Mouse (Mus musculus): Measurements from ENCODE around the gene Marf1. TPM values are rescaled to one million over a fixed set of nuclear protein-coding genes. Genes with fewer than 3 reads are reported as not detected.

The Marf1 gene
- total and polyA plus RNA-seq, 3 experiments = 19.9 to 28.1 (median 26.7) TPM

GRCm38 (mm10) chr16:14182360-14182759 is 19.2 kb upstream of the Marf1 start:
- no peaks in the 10 kb centered on the region for H3K79me2 ChIP-seq (replicated peaks; ENCODE audit: control insufficient read depth, extremely low read depth, insufficient read depth, poor library complexity, severe bottlenecking)
- dilution Hi-C loops (cut with MboI; ENCODE audit: extremely low pct_ligation_motif_present, extremely low pct_unique_long_range_greater_than_20kb, low sequenced_read_pairs) = no loop called here
- no peaks in the 10 kb centered on the region for H3K9me3 ChIP-seq (replicated peaks; ENCODE audit: low read length)
- H3K27me3 ChIP-seq (replicated peaks) = no peaks in the 10 kb centered on the region
- H3K4me1 ChIP-seq (ENCODE audit: control insufficient read depth in 1 of 2, insufficient read depth in 2 of 2) = peaks cover 0 to 3% of the 10 kb centered on the region in 2 experiments; a peak in 1 of 4 replicates
- in situ Hi-C loops (cut with MboI; ENCODE audit: low pct_ligation_motif_present, low pct_unique_long_range_greater_than_20kb, low sequenced_read_pairs) = no loop called here
- no peak for TF ChIP-seq CHD2 (IDR thresholded peaks at IDR 0.05; ENCODE audit: low read length)
- no peak for TF ChIP-seq MAX (IDR thresholded peaks at IDR 0.05; ENCODE audit: low read length)
- no peak for TF ChIP-seq BHLHE40 (IDR thresholded peaks at IDR 0.05; ENCODE audit: low read depth, low read length)
- no peak for TF ChIP-seq RAD21 (IDR thresholded peaks at IDR 0.05; ENCODE audit: low read depth, low read length)
- no peak for TF ChIP-seq HCFC1 (IDR thresholded peaks at IDR 0.05; ENCODE audit: low read depth, low read length)
- TF ChIP-seq USF2 (conservative IDR thresholded peaks at IDR 0.05; ENCODE audit: low read depth, low read length) = no peak
- TF ChIP-seq JUND (conservative IDR thresholded peaks at IDR 0.05; ENCODE audit: low read depth, low read length) = no peak
- TF ChIP-seq IRF4 (IDR thresholded peaks at IDR 0.05; ENCODE audit: low read depth, low read length) = no peak
- no peak for TF ChIP-seq CTCF (conservative IDR thresholded peaks at IDR 0.05 in 1 of 2, IDR thresholded peaks at IDR 0.05 in 1 of 2; ENCODE audit: low read depth in 2 of 2, low read length in 2 of 2)
- no peak for TF ChIP-seq ZMIZ1 (IDR thresholded peaks at IDR 0.05; ENCODE audit: low read depth, low read length)
- TF ChIP-seq MXI1 (IDR thresholded peaks at IDR 0.05; ENCODE audit: low read depth, low read length) = no peak
- no peak for TF ChIP-seq ZC3H11A (IDR thresholded peaks at IDR 0.05; ENCODE audit: low read depth, low read length)
- TF ChIP-seq NRF1 (IDR thresholded peaks at IDR 0.05; ENCODE audit: low read depth, low read length) = no peak
- no peak for TF ChIP-seq MYC (IDR thresholded peaks at IDR 0.05; ENCODE audit: low read depth, low read length)
- no peak for TF ChIP-seq JUN (IDR thresholded peaks at IDR 0.05; ENCODE audit: insufficient read depth, low read depth, low read length)
- TF ChIP-seq MAFK (IDR thresholded peaks at IDR 0.05; ENCODE audit: insufficient replicate concordance, low read length) = no peak
- no peak for TF ChIP-seq USF1 (IDR thresholded peaks at IDR 0.05; ENCODE audit: low read depth, low read length)
- TF ChIP-seq E2F4 (IDR thresholded peaks at IDR 0.05; ENCODE audit: insufficient replicate concordance, low read depth, low read length) = no peak
- H3K9ac ChIP-seq (ENCODE audit: insufficient read depth, low read depth) = no peak overlapping the region
- no peak overlapping the region for H3K27ac ChIP-seq (ENCODE audit: insufficient read depth, low read depth)
- no peak overlapping the region for H3K4me2 ChIP-seq (ENCODE audit: insufficient read depth, low read depth, poor library complexity, severe bottlenecking)
- H3K4me3 ChIP-seq (replicated peaks in 1 of 3; ENCODE audit: low read depth in 2 of 3, low read length in 2 of 3, poor library complexity in 1 of 3) = no peak overlapping the region
- DNase-seq (ENCODE audit: extremely low read depth) = no peak
- H3K36me3 ChIP-seq (replicated peaks in 1 of 2; ENCODE audit: control insufficient read depth in 1 of 2, insufficient read depth in 1 of 2, low read length in 1 of 2) = peaks cover 67 to 97% of the 10 kb centered on the region in 2 experiments

GRCm38 (mm10) chr16:14180163-14180733 is 17.1 kb upstream of the Marf1 start:
- dilution Hi-C loops (cut with MboI; ENCODE audit: extremely low pct_ligation_motif_present, extremely low pct_unique_long_range_greater_than_20kb, low sequenced_read_pairs) = no loop called here
- DNase-seq (ENCODE audit: extremely low read depth) = no peak
- Histone ChIP-seq H3K4me3 (replicated peaks in 1 of 3; ENCODE audit: low read depth in 2 of 3, low read length in 2 of 3, poor library complexity in 1 of 3) (no peak overlapping the region), H3K79me2 (replicated peaks; ENCODE audit: control insufficient read depth, extremely low read depth, insufficient read depth, poor library complexity, severe bottlenecking) (no peaks in the 10 kb centered on the region), H3K9me3 (replicated peaks; ENCODE audit: low read length) (no peaks in the 10 kb centered on the region), H3K36me3 (replicated peaks in 1 of 2; ENCODE audit: control insufficient read depth in 1 of 2, insufficient read depth in 1 of 2, low read length in 1 of 2) (peaks cover 65 to 99% of the 10 kb centered on the region in 2 experiments), H3K4me2 (ENCODE audit: insufficient read depth, low read depth, poor library complexity, severe bottlenecking) (no peak overlapping the region), H3K27ac (ENCODE audit: insufficient read depth, low read depth) (no peak overlapping the region), H3K9ac (ENCODE audit: insufficient read depth, low read depth) (no peak overlapping the region), H3K4me1 (ENCODE audit: control insufficient read depth in 1 of 2, insufficient read depth in 2 of 2) (peaks cover 0 to 4% of the 10 kb centered on the region in 2 experiments; a peak in 1 of 4 replicates), H3K27me3 (replicated peaks) (no peaks in the 10 kb centered on the region)
- TF ChIP-seq EP300 (IDR thresholded peaks at IDR 0.05; ENCODE audit: low read length) (no peak), GABPA (IDR thresholded peaks at IDR 0.05; ENCODE audit: insufficient replicate concordance, low read depth, low read length) (no peak), CTCF (conservative IDR thresholded peaks at IDR 0.05 in 1 of 2, IDR thresholded peaks at IDR 0.05 in 1 of 2; ENCODE audit: low read depth in 2 of 2, low read length in 2 of 2) (no peak), RCOR1 (conservative IDR thresholded peaks at IDR 0.05; ENCODE audit: low read depth, low read length) (no peak), NELFE (IDR thresholded peaks at IDR 0.05; ENCODE audit: low read depth, low read length) (no peak)
- in situ Hi-C loops (cut with MboI; ENCODE audit: low pct_ligation_motif_present, low pct_unique_long_range_greater_than_20kb, low sequenced_read_pairs) = no loop called here
